Mouse (Mus musculus) testis, adult 2 months (tissue): ENCODE measurements around the gene Rab3gap2. TPM values are rescaled to one million over a fixed set of nuclear protein-coding genes. Genes with fewer than 3 reads are reported as not detected.

ENCODE experiments used
- H3K27ac ChIP-seq: fragments of 200-500 bp; 2 replicates; pipeline ENCODE4 v1.5.1; 2012; ENCODE audit warnings: low read depth, low read length; ENCODE audit not compliant: control insufficient read depth, insufficient read depth
- H3K27me3 ChIP-seq: fragments of 200-500 bp; 2 replicates; pipeline ENCODE4 v1.6.1; 2012; ENCODE audit warnings: mild to moderate bottlenecking, low read length, moderate library complexity; ENCODE audit not compliant: control insufficient read depth, insufficient read depth
- H3K36me3 ChIP-seq: fragments of 200-500 bp; 2 replicates; pipeline ENCODE4 v1.6.1; 2012; ENCODE audit warnings: mild to moderate bottlenecking, low read length; ENCODE audit not compliant: control insufficient read depth, insufficient read depth
- H3K4me1 ChIP-seq: fragments of 200-500 bp; 2 replicates; pipeline ENCODE4 v1.6.1; 2012; ENCODE audit warnings: low read length; ENCODE audit not compliant: control insufficient read depth, insufficient read depth
- H3K4me3 ChIP-seq: fragments of 200-500 bp; 2 replicates; pipeline ENCODE4 v1.5.1; 2012; ENCODE audit warnings: low read depth, mild to moderate bottlenecking, low read length, moderate library complexity, mixed read lengths; ENCODE audit not compliant: control insufficient read depth
- CTCF ChIP-seq: fragments of 200-500 bp; IDR thresholded peaks from 2 replicates; pipeline ENCODE4 v1.5.1; 2012; ENCODE audit warnings: low read depth, mild to moderate bottlenecking, inconsistent platforms, low read length, moderate library complexity; ENCODE audit not compliant: control insufficient read depth, insufficient read depth, insufficient replicate concordance
- POLR2A ChIP-seq: fragments of 200-500 bp; IDR thresholded peaks from 2 replicates; pipeline ENCODE4 v1.6.1; 2012; ENCODE audit warnings: low read depth, mild to moderate bottlenecking, inconsistent platforms, low read length, moderate library complexity; ENCODE audit not compliant: control insufficient read depth
- polyA plus RNA-seq: library from polyadenylated mRNA; depleted of rRNA; stranded (reverse); fragments of >200 nt; gene quantifications from 2 replicates; pipeline ENCODE4 v1.2.3, GENCODE M21; 2012; rRNA removed

Gene Rab3gap2
- 12.3 and 13.7 TPM in 2 replicates for polyA plus RNA-seq

DNA sequence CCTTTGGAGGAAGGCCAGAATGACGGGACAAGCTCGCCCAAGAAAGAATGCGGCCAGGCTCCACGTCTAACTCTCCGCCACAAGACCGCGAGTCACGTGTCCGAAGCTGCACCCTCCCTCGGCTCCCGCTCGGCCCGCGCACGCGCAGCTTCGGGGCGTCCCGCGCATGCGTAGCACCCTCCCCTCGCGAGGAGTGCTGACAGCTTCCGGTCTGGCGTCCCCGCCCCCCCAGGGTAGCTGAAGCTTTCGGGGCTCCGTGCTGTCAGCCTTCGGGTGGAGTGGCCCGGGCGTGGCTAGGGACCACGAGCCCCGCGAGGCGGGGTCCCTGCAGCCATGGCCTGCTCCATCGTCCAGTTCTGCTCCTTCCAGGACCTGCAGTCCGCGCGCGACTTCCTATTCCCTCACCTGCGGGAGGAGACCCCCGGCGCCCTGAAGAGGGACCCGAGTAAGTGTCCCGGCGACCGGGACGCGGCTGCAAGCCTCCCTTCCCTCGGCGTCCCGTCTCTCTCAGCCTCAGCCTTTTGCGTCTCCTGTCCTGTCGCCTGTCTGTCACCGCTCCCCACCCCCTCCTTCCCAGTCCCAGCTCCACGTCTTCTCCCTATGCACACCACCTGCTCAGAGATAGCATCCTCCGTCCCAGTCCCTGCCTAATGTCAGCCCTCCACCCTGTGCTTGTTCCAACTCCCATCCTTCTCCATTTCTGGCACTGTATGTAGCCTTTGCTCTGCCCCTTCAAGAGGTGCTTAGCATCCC is at the start of gene Rab3gap2:
Gene Rab3gap2 (plus strand): TSS at position 209 of the 753 bp plus-strand sequence.
- Histone ChIP-seq H3K27ac (peak within 1 kb of the TSS; percentile 45), H3K36me3 (no peaks in the 10 kb centered on the region), H3K27me3 (no peaks in the 10 kb centered on the region), H3K4me1 (peaks cover 2% of the 10 kb centered on the region), H3K4me3 (peak within 1 kb of the TSS; percentile 90)
- TF ChIP-seq POLR2A = peak; percentile 81
- TF ChIP-seq CTCF = no peak

DNA sequence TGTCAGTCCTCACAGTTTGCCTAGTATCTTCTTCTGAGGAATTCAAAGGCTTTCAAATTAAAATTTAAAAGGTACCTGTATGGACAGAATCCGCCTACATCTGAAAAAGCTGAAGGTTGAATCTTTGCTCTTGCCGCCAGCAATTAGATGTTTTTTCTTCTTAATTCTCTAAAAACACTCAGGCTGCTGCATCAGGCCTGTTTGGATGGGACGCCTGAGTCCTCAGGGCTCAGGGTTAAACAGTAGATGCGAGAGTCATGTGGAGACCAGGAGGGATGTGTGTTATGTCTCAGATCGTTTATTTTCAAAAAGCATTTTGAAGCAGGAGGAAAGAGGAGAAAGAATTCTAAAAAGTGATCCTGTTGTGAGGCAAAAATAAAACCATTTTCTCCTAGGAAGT is 30.3 kb upstream of the Rab3gap2 start:
- Histone ChIP-seq H3K27me3 (no peaks in the 10 kb centered on the region), H3K36me3 (no peaks in the 10 kb centered on the region), H3K4me3 (no peak overlapping the region), H3K4me1 (no peaks in the 10 kb centered on the region), H3K27ac (no peak overlapping the region)
- TF ChIP-seq POLR2A = no peak

- Histone ChIP-seq H3K27ac (no peak overlapping the region), H3K4me1 (no peaks in the 10 kb centered on the region; the same call in 1 of the 2 replicates), H3K27me3 (no peaks in the 10 kb centered on the region), H3K36me3 (no peaks in the 10 kb centered on the region), H3K4me3 (no peak overlapping the region)
- TF ChIP-seq POLR2A = no peak
- no peak for TF ChIP-seq CTCF
These were observed 26.1 kb upstream of the Rab3gap2 start for GRCm38 (mm10) chr1:185177860-185178259.

DNA sequence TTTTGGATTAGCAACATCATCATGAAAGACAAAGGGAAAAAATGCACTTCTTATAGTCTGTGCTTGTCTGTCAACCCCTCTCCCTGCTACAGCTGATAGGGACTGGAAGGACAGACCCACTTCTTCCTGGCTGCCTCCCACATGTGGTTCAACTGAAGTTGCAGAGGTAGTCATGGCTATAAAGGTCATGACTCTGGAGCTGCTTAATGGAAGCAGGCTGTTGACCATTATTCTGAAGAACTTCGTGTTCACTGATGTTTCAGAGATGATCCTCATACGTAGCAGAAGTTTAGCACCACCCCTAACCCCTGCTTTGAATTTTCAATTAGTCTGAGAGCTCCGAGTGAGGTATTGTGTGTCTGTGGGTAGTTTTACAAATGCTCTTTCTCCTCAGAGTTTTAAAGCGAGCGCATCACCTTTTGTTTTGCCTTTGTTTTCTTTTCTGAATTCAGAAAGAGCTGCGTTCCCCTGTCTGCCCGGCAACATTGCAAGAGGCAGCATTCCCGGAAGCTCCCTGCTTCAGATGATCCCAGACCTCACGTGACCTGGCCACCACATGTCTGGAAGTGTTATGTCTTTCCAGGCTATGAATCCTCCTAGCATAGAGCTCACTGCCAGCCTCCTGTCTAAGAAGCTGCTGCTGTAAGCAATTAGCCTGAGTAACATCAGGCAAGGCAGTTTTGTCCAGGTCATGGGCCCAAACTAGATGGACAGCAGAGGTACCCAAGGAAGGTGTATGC is 20.2 kb upstream of the Rab3gap2 start:
- H3K27ac ChIP-seq = no peak overlapping the region
- H3K4me3 ChIP-seq = no peak overlapping the region
- no peaks in the 10 kb centered on the region; the same call in 1 of the 2 replicates for H3K4me1 ChIP-seq
- H3K27me3 ChIP-seq = no peaks in the 10 kb centered on the region
- TF ChIP-seq CTCF (no peak), POLR2A (no peak)
- H3K36me3 ChIP-seq = no peaks in the 10 kb centered on the region

GRCm38 (mm10) chr1:185185556-185185955 is 18.4 kb upstream of the Rab3gap2 start:
- H3K27ac ChIP-seq = no peak overlapping the region
- H3K4me3 ChIP-seq = no peak overlapping the region
- TF ChIP-seq POLR2A = no peak
- no peak for TF ChIP-seq CTCF
- H3K27me3 ChIP-seq = no peaks in the 10 kb centered on the region
- no peaks in the 10 kb centered on the region; the same call in 1 of the 2 replicates for H3K4me1 ChIP-seq
- H3K36me3 ChIP-seq = no peaks in the 10 kb centered on the region

DNA sequence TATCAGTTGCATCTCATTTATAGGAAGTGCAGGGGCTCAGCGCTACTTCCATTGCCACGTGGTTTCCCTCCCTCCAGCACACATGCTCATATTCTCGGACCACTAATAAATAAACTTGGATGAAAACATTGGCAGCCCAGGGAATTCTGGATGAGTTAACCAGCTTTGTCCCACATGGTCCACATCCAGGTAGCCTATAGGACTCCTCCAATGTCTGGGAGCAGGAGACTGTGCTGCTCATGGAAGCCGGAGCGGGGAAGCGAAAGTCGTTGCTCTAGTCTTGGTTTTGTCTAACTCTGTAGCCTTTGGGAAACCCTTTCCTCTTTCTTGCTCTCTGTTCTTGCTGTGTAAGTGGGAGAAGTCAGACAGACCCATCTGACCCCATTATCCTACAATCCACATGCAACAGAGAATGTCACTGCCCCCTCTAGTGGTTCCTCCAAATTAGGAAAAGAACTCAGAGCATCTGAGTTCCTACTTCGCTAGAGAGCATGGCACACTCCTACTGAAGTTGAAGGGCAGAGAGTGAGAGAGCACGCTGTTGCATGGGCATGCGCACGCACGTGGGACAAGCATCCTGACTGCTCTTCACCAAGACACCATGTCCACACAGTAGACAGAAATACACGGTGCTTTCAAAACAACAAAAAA is 16.7 kb upstream of the Rab3gap2 start:
- no peaks in the 10 kb centered on the region for H3K27me3 ChIP-seq
- no peak overlapping the region for H3K27ac ChIP-seq
- no peaks in the 10 kb centered on the region; the same call in none of the 2 replicates for H3K4me1 ChIP-seq
- H3K4me3 ChIP-seq = no peak overlapping the region
- H3K36me3 ChIP-seq = no peaks in the 10 kb centered on the region
- TF ChIP-seq POLR2A = no peak
- no peak for TF ChIP-seq CTCF

DNA sequence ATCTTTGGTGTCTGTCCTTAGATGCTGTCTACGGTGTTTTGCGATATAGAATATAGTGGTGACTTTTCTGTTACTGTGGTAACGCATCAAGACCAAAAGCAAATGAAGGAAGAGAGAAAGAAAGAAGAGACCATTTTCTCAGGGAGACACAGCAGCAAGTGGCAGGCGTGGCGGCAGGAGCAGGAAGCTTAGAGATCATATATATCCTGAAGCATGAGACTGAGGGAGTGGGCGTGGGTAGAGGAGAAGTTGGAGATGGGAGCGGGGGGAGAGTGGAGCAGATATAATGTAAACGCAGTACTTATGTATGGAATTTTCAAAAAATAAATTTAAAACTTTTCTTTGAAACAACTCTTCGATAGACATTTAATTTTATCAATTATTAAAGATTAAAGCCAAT is 14.0 kb upstream of the Rab3gap2 start:
- H3K27ac ChIP-seq = no peak overlapping the region
- TF ChIP-seq POLR2A (no peak), CTCF (no peak)
- no peaks in the 10 kb centered on the region for H3K27me3 ChIP-seq
- no peak overlapping the region for H3K4me3 ChIP-seq
- no peaks in the 10 kb centered on the region for H3K36me3 ChIP-seq
- H3K4me1 ChIP-seq = no peaks in the 10 kb centered on the region; the same call in 1 of the 2 replicates
